Mouse (Mus musculus) left cerebral cortex, postnatal 25 days (tissue): ENCODE results near the gene Kcnj15. TPM values are rescaled to one million over a fixed set of nuclear protein-coding genes. Genes with fewer than 3 reads are reported as not detected.

ENCODE experiments used
- DNase-seq, 2 experiments: peaks; one replicate each; pipeline ENCODE4 v3.0.0; 2022; ENCODE audit warnings: low spot score in 2 of 2, mixed read lengths in 1 of 2
- intact Hi-C: fragments of 180-260 bp; cut with DNase I; formaldehyde crosslinking; loops from one replicate; pipeline ENCODE4 v1.15.1; 2025
- total RNA-seq, 2 experiments: library from RNA; stranded (reverse); gene quantifications; 2 replicates each; pipeline ENCODE4 v1.2.3; 2021

Kcnj15 gene
- under 1 TPM in 1 of 2 experiments, not detected in 1; 0.16 TPM for total RNA-seq

GRCm38 (mm10) chr16:95257266-95257894 is at the start of gene Kcnj15:
Gene Kcnj15, plus strand, starts transcription at chr16:95257558.
- intact Hi-C loops, result no loop called here
- DNase-seq, result no peak

GRCm38 (mm10) chr16:95208243-95208642 is 49.1 kb upstream of the Kcnj15 start:
- intact Hi-C loops, result no loop called here
- no peak for DNase-seq

GRCm38 (mm10) chr16:95209011-95209466 is 48.3 kb upstream of the Kcnj15 start:
- intact Hi-C loops, result no loop called here

GRCm38 (mm10) chr16:95214251-95215197 is 42.8 kb upstream of the Kcnj15 start:
- intact Hi-C loops, result no loop called here
- DNase-seq, result no peak

More at GRCm38 (mm10) chr16:95209011-95209466, 48.3 kb upstream of the Kcnj15 start:
- no peak for DNase-seq

GRCm38 (mm10) chr16:95215782-95216181 is 41.6 kb upstream of the Kcnj15 start:
- intact Hi-C loops, result no loop called here
- DNase-seq, result no peak

GRCm38 (mm10) chr16:95216346-95216745 is 41.0 kb upstream of the Kcnj15 start:
- no peak for DNase-seq
- intact Hi-C loops, result no loop called here

GRCm38 (mm10) chr16:95216824-95217223 is 40.5 kb upstream of the Kcnj15 start:
- no peak for DNase-seq
- intact Hi-C loops, result no loop called here

- intact Hi-C loops, result no loop called here
- no peak for DNase-seq
These were observed 38.6 kb upstream of the Kcnj15 start for GRCm38 (mm10) chr16:95218783-95219182.

GRCm38 (mm10) chr16:95219459-95219858 is 37.9 kb upstream of the Kcnj15 start:
- intact Hi-C loops, result no loop called here
- DNase-seq, result no peak

- intact Hi-C loops, result no loop called here
These were observed 36.3 kb upstream of the Kcnj15 start for GRCm38 (mm10) chr16:95221051-95221450.

GRCm38 (mm10) chr16:95222026-95222718 is 35.2 kb upstream of the Kcnj15 start:
- no peak for DNase-seq
- intact Hi-C loops, result no loop called here

More at GRCm38 (mm10) chr16:95221051-95221450, 36.3 kb upstream of the Kcnj15 start:
- no peak for DNase-seq

GRCm38 (mm10) chr16:95223435-95223834 is 33.9 kb upstream of the Kcnj15 start:
- DNase-seq, result no peak
- intact Hi-C loops, result no loop called here

GRCm38 (mm10) chr16:95225285-95225684 is 32.1 kb upstream of the Kcnj15 start:
- peak in 1 of 2 experiments; percentile 45 for DNase-seq
- intact Hi-C loops, result no loop called here

- DNase-seq, result no peak
- intact Hi-C loops, result no loop called here
These were observed 25.6 kb upstream of the Kcnj15 start for GRCm38 (mm10) chr16:95231768-95232167.

GRCm38 (mm10) chr16:95234891-95235548 is 22.3 kb upstream of the Kcnj15 start:
- intact Hi-C loops, result no loop called here
- DNase-seq, result no peak

- DNase-seq, result no peak
- intact Hi-C loops, result no loop called here
These were observed 18.0 kb upstream of the Kcnj15 start for GRCm38 (mm10) chr16:95239209-95239925.

GRCm38 (mm10) chr16:95240688-95241087 is 16.7 kb upstream of the Kcnj15 start:
- no peak for DNase-seq
- intact Hi-C loops, result no loop called here

GRCm38 (mm10) chr16:95241581-95241980 is 15.8 kb upstream of the Kcnj15 start:
- DNase-seq, result peak; percentile 41 to 59
- intact Hi-C loops, result no loop called here

- DNase-seq, result no peak
- intact Hi-C loops, result no loop called here
These were observed 15.2 kb upstream of the Kcnj15 start for GRCm38 (mm10) chr16:95242114-95242513.
